15 mouse cellular contexts compared by ENCODE assay signal in genomic region chr12:73378026-73378425, GRCm38 (mm10).
"Had no signal": no experiment of that assay in that cellular context is flagged by ENCODE, and none has a peak within 500 bp of the region (broad histone marks: within the 10 kb centered on the region; RNA-seq: fewer than 3 reads in every experiment).

No protein-coding gene starts in this region.

- H3K27me3 ChIP-seq: midbrain, embryonic 13.5 days; neural tube, embryonic 12.5 days; stomach, embryonic 15.5 days had no signal

- ATAC-seq: midbrain, embryonic 13.5 days; midbrain, embryonic 16.5 days had no signal

- H3K4me1 ChIP-seq: stomach, embryonic 15.5 days had no signal

- H3K4me3 ChIP-seq: midbrain, embryonic 10.5 days; midbrain, embryonic 13.5 days; neural tube, embryonic 12.5 days; stomach, embryonic 15.5 days had no signal

- H3K36me3 ChIP-seq: midbrain, embryonic 10.5 days; midbrain, embryonic 13.5 days; neural tube, embryonic 12.5 days; stomach, embryonic 15.5 days had no signal

- H3K27ac ChIP-seq: liver, embryonic 14.5 days; midbrain, embryonic 10.5 days; midbrain, embryonic 13.5 days; neural tube, embryonic 12.5 days; stomach, embryonic 15.5 days; stomach, postnatal 0 days had no signal

- H3K9me3 ChIP-seq: midbrain, embryonic 10.5 days; midbrain, embryonic 13.5 days; neural tube, embryonic 12.5 days; stomach, embryonic 15.5 days had no signal

- H3K9ac ChIP-seq: liver, embryonic 14.5 days; lung, embryonic 14.5 days; midbrain, embryonic 13.5 days; neural tube, embryonic 12.5 days; stomach, embryonic 15.5 days had no signal

- H3K4me2 ChIP-seq: lung, embryonic 14.5 days; midbrain, embryonic 13.5 days; neural tube, embryonic 12.5 days; stomach, embryonic 15.5 days had no signal

- DNase-seq: lung, adult 18-20 months; lung, embryonic 14.5 days; lung, postnatal 10 days; lung, postnatal 4 days; right cerebral cortex, postnatal 25 days; thymus, adult 2 months; thymus, postnatal 25 days; thymus, postnatal 4 days had no signal
